Mouse (Mus musculus): ENCODE measurements around the gene Prtn3.

DNA sequence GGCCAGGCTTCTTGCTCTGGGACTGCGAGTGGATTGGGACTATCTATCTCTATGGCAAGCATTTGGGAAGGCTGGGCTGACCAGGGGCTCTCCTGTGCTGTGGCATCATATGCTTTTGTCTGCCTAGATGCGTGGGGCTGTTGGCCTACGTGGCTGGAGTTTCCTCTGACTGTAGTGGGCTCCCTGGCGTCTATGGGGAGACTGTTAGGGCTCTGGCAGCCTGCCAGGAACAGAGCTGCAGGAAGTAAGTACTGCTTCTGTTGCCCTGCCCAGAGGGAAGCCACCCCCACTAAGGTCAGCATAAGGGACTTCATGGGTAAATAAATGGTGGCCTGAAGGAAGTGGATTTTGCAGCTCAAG, 16.8 kb upstream of the Prtn3 start:
- no peak for TF ChIP-seq CTCF (IDR thresholded peaks at IDR 0.05; ENCODE audit: borderline replicate concordance, insufficient read depth, low read depth, low read length)
- TF ChIP-seq POLR2A (IDR thresholded peaks at IDR 0.05; ENCODE audit: borderline replicate concordance, insufficient read depth, low read length): no peak
